Mouse (Mus musculus): ENCODE data around the gene Eif4ebp2. TPM values are rescaled to one million over a fixed set of nuclear protein-coding genes. Genes with fewer than 3 reads are reported as not detected.

Gene Eif4ebp2
- total RNA-seq, 2 experiments from 2014 or later, result 115 to 116 TPM

DNA sequence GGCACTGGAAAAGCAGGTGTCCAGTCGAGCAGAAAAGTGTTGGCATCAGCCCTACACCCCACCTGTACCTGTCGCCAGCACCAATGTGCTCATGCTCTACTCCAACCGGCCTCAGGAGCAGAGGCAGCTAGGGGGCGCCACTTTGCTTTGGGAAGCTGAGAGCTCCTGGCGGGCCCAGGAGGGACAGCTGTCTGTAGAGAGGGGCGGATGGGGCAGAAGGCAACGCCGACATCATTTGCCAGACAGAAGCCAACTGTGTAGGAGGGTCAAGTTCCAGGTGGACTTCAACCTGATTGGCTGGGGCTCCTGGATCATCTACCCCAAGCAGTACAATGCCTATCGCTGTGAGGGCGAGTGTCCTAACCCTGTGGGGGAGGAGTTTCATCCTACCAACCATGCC lies 29.2 kb downstream of the Eif4ebp2 start:
- peak in 1 of 2 experiments; percentile 38 for DNase-seq
- intact Hi-C loops (cut with DNase I), result no loop called here

- no peak for DNase-seq
- intact Hi-C loops (cut with DNase I), result no loop called here
Observed at GRCm38 (mm10) chr10:61422861-61423260, 29.6 kb downstream of the Eif4ebp2 start.

DNA sequence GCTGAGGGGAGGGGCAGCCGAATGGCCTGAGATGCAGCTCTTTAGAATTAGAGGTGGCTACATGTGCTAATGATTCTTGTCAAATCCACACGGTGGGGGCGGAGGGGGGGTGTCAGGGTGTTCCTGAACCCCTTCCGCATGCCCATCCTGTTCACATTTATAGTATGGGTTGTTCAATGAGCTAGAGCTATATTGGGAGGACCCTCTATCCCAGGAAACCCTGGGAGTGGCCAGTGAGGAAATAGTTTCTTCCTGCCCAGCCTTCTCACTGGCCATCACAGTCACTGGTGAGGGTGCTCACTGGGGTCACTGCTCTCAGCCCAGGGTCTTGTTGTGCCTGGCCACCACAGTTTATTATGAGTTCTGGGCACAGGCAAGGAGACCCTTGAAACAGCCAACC lies 32.5 kb downstream of the Eif4ebp2 start:
- intact Hi-C loops (cut with DNase I), result no loop called here
- no peak for DNase-seq

GRCm38 (mm10) chr10:61419146-61419545 lies 33.3 kb downstream of the Eif4ebp2 start:
- no peak for DNase-seq
- intact Hi-C loops (cut with DNase I), result no loop called here

DNA sequence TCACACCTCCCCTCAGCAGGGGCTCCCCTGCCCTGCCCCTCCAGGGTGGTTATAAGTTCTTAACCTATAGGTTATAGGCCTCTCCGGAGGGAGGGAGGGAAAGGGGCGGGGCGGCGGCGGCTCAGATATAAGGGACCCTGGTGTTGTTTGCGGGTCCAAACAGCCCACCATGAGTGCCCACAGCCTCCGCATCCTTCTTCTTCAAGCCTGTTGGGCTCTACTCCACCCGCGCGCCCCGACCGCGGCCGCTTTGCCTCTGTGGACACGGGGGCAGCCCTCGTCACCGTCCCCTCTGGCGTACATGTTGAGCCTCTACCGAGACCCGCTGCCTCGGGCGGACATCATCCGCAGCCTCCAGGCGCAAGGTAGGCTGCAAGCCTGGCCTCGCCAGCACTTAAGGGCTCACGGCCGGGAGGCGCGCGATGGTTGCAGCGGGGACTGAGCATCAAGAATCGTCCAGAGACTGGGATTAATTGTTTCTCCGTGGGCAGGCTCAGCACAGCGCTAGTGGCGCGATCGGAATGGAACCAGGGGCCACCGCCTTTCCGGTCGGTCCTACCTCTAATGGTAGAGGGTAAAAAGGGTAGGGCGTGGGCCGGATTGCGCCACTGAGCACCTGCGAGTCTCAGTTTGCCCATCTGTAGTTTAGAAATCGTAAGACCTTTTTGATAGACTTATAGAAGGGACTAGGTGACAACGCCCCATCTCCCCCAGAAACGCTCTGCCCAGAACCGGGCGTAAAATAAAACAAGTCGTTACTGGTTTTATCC lies 34.1 kb downstream of the Eif4ebp2 start:
- DNase-seq, result no peak
- intact Hi-C loops (cut with DNase I), result no loop called here

- no peak for DNase-seq
- intact Hi-C loops (cut with DNase I), result no loop called here
Observed at GRCm38 (mm10) chr10:61417672-61418071, 34.8 kb downstream of the Eif4ebp2 start, which contains the start of gene Nodal. Nodal (plus strand) TSS chr10:61417972.

- intact Hi-C loops (cut with DNase I), result no loop called here
Observed at GRCm38 (mm10) chr10:61417046-61417445, 35.4 kb downstream of the Eif4ebp2 start.

GRCm38 (mm10) chr10:61416561-61416960 lies 35.9 kb downstream of the Eif4ebp2 start:
- no peak for DNase-seq
- intact Hi-C loops (cut with DNase I), result no loop called here

More at GRCm38 (mm10) chr10:61417046-61417445, 35.4 kb downstream of the Eif4ebp2 start:
- DNase-seq, result no peak

GRCm38 (mm10) chr10:61415890-61416289 lies 36.6 kb downstream of the Eif4ebp2 start:
- no peak for DNase-seq
- intact Hi-C loops (cut with DNase I), result no loop called here

DNA sequence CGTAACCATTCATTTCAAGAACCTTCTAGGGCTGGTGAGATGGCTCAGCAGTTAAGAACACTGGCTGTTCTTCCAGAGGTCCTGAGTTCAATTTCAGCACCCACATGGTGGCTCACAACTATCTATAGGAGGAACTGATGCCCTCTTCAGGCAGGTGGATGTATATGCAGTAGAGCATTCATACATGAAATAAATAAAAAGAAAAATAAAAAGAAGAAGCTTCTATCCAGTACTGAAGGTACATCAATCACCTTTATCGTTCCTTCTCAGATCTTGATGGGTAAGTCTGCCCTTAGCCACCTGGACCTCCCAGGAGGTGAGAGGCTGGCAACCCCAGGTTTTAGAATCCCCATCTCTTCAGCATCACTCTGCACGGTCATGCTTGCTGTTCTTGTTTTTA lies 37.2 kb downstream of the Eif4ebp2 start:
- intact Hi-C loops (cut with DNase I), result no loop called here
- DNase-seq, result no peak

DNA sequence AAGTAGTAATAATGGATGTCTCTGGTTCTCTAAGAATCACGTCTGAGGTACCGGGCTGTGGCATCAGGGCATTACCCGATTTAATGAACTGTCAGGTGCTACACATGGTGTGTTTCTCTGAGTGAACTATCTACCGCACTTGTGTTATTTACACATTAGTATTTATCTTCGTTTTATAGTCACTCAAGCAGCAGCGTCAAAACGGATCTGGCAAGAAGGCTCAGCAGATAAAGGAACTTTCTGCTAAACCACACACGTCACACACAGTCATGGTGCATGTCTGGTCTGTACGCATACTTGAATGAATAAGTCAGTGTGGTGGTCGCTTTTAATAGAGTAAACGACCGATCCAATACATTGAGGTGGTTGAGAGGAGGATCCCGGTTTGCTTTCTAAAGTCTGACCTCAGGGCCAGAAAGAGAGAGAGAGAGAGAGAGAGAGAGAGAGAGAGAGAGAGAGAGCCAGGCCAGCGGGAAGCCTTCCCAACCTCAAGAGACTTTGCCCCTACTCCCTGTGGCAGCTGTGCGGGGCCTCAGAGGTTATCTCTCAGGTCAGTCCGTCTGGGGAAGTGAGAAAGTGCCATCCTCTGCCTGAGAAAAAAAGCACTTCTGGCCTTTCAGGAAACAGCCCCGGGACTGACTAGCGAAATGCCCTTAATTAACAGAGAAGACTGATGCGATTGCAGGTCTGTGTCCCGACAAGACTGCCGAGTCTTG lies 39.4 kb downstream of the Eif4ebp2 start:
- DNase-seq, result no peak
- intact Hi-C loops (cut with DNase I), result no loop called here

DNA sequence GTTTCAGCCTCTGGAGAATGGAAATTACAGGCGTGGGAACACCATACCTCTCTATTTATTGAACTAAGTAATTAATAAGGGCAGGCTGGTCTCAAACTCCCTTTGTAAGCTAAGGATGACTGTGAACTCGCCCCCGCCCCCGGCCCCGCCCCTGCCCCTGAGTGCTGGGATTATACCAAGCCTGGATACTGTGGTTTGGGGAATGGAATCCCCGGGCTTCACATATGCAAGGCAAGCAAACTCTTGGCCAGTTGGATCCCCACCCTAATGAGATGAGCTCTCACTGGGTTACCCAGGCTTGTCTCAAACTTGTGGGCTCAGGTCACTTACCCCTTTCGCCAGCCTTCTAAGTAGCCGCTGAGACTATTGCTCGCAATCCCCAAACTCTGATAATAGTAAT lies 42.3 kb downstream of the Eif4ebp2 start:
- intact Hi-C loops (cut with DNase I), result no loop called here
- DNase-seq, result no peak

- intact Hi-C loops (cut with DNase I), result no loop called here
- no peak for DNase-seq
Observed at GRCm38 (mm10) chr10:61409776-61410175, 42.7 kb downstream of the Eif4ebp2 start.

GRCm38 (mm10) chr10:61405958-61406357 lies 46.5 kb downstream of the Eif4ebp2 start:
- intact Hi-C loops (cut with DNase I), result no loop called here
- DNase-seq, result no peak

DNA sequence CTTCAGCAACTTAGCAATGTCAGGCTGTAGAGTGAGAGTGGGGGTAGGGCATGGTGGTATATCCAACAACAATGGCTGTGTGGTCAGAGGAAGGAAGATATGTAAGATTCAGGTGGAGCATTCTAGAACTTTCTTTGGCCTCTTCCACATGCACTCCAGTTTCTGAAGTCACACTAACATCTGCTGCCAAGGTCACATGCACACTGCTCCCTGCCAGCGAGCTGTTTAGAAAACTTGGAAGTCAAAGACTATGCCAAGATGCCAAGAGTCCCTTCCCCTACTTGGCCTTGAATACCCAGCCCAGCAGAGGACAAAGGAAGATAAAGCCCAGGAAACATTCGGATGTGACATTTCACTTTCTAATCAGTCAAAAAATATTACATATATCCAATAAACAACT lies 49.5 kb downstream of the Eif4ebp2 start:
- no peak for DNase-seq
- intact Hi-C loops (cut with DNase I), result loop anchor here (5.0 kb wide), 1 partner anchor 206 kb away; no protein-coding TSS in a partner anchor

DNA sequence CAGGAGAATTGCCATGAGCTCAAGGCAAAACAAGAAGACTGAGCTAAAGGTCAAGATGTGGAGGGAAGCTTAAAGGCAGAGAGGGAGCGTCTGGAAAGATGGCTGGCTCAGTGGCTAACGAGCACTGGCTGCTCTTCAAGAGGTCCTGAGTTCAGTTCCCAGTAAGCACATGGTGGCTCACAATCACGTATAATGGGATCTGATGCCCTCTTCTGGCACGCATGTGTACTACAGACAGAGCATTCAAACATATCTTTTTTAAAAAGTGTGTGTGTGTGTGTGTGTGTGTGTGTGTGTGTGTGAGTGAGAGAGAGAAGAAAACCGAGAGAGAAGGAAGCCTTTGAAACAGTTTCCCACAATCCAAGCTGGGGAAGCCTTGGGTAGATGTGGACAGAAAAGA lies 50.0 kb downstream of the Eif4ebp2 start:
- no peak for DNase-seq
- intact Hi-C loops (cut with DNase I), result loop anchor here (5.0 kb wide), 1 partner anchor 205 kb away; no protein-coding TSS in a partner anchor

DNA sequence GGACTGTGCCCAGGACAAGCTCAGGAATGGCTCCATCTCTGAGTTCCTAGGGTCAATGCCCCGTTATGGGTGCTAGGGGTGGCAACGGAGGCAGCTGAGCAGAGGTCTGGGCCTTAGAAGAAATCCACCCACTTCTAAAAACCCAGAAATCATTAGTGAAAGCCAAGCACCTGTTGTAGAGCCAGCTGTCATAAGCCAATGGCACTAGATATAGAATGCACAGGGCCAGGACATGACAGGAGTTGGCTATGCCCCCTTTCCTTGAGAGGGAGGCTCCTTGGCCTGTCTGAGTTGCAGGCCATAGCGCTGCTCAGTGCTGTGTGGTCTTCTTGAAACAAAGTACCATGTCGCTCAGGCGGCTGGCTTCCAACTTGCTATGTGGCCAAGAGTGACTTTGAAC lies 52.1 kb downstream of the Eif4ebp2 start:
- no peak for DNase-seq

DNA sequence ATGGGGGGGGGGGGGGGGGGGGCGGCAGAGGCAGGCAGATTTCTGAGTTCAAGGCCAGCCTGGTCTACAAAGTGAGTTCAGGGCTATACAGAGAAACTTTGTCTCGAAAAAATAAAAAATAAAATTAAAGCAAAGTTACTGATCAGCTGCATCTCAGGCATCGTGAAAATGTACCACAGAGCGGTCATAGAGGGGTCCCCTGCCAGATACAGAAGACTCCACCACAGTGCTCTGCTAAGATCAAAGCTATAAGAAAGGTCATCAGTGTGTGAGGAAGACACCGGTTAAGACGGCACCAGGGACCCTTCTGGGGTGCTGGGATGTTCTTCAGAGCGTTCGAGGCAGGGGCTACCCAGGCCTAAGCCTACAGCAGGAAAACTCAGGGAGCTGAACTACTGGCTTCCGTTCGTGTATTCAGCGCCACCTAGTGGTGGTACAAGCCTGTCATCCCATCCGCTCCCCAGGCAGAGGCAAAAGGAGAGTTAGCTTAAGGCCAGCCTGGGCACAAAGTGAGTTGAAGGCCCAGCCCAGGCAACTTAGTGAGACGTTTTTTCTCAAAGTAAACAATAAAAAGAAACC lies 53.2 kb downstream of the Eif4ebp2 start:
- intact Hi-C loops (cut with DNase I), result loop anchor here (1.0 kb wide), 1 partner anchor 56 kb away; no protein-coding TSS in a partner anchor
- DNase-seq, result peak; percentile 55 to 71

More for the DNA sequence above, 52.1 kb downstream of the Eif4ebp2 start:
- intact Hi-C loops (cut with DNase I), result loop anchor here (2.0 to 5.0 kb wide), 2 partner anchors 38 to 203 kb away; no protein-coding TSS in a partner anchor

- intact Hi-C loops (cut with DNase I), result no loop called here
- DNase-seq, result no peak
Observed at GRCm38 (mm10) chr10:61398125-61398524, 54.3 kb downstream of the Eif4ebp2 start.

DNA sequence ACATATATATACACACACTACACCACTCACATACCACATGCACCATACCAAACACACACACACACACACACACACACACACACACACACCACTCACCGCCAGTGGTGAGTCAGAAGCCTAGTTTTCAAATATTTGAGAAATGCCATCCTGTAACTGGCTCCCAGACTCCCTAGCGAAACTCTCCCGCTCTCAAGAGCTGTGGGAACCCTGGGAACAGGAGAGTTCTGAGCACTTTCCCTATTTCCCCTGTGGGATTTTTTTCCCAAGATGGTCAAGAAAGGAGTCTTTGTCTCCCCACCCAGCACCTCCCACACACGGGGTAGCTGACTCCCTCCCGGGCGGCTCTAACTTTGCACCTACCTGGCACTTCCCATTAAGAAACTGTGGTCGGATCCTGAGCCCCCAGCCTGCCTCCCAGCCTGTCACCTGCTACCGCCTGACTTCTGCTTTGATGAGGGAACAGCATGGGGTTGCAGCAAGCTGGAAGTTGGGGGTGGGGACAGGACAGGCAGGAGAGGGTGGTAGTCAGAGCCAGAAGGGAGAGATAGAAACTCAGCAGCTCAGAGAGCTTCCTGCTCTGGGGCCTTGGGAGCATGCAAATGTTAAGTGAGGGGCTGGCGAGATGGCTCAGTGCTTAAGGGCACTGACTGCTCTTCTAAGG lies 57.9 kb downstream of the Eif4ebp2 start:
- intact Hi-C loops (cut with DNase I), result no loop called here

GRCm38 (mm10) chr10:61392584-61392983 lies 59.9 kb downstream of the Eif4ebp2 start:
- no peak for DNase-seq
- intact Hi-C loops (cut with DNase I), result no loop called here

More for the DNA sequence above, 57.9 kb downstream of the Eif4ebp2 start:
- no peak for DNase-seq

All from gastrocnemius, postnatal 36 days (tissue).